Mouse (Mus musculus): ENCODE data around the gene Patj.
"Not testable (repeated sequence)": the region's sequence is repeated elsewhere in the genome, so short reads cannot be mapped to it uniquely, and the experiment has no call there.

Patj gene

DNA sequence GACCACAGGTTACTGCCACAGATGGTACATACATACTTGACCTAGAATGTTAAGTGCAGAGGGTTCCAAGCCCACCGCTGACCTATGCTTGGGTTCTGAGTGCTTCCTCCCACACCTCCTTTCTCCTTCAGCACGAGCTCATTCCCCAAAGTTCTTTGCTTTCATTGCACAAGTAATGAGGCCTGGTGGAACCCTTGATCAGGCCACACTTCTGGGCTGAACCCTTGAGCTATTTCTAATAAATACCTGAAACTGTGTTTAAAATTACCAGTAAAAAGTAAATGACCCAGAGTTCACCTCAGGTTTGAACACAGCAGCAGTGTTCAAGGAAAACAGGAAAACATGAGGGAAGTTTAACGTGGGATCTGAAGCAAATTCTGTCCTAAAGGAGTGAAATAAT is 271.4 kb downstream of the Patj start:
- DNase-seq, result no peak

DNA sequence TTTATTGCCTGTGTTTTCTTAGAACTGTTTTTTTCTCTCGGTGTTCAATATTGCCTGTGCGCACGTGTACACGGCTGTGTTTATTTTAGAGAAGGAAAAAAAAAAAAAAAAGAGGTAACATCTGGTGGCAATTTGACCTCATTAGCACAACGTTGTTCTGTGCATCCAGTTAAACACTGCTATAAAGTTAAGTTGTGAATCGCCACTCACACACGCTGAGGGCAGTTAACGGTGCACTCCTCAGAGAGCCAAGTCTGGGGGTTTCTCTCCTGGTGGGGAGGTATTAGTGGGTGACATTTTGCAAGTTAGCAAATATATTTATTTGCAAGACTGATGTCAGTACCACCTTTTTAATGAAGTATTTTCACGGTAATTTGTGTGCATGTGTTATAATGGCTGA is 281.9 kb downstream of the Patj start:
- no peak for DNase-seq

DNA sequence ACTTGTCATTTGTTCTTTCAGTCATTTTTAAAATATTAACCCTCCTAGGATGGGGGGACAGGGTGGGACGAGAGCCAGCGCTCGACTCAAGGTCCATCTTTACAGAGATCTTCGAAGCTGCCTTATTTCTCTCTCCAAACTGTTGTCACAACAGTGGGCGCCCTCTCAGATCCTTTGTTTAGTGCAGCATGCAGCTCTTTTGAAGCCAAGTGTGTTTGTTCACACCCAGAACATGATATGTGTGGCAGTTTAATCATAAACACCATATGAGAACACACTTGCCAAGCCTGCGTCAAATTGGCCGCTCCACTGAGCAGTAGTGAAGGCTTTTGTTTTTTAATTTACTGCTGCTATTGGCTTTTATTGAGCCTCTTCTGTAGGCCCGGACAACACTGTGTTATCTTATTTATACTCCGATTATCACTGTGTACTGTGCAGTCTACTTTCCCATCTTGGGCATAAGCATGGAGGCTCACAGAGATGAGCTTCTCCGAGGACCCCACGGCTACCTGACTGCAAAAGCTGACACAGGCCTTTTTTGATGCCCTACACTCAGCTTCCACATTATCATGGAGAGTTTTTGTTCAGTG is 291.2 kb downstream of the Patj start:
- no peak for DNase-seq

- no peak for DNase-seq
These were observed 292.5 kb downstream of the Patj start for GRCm38 (mm10) chr4:98688116-98688515.

DNA sequence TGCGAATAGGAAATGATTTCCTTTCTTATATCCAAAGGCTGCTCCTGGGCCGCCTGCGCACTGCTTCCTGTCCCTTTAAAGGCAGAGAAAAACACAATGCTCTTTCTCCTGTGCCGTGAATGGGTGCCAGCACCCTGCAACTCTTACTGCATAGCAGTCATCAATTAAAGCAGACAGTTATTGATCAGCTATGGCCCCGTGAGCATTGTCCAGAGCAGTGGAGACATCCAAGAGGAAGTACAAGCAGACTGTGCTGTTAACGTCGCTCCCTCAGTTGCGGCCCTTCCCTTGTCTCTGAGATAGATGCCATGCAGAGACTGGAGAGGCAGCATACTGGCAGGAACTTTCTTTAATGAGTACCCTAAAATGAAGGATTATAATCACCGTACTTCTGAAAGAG is 292.9 kb downstream of the Patj start:
- DNase-seq, result no peak

DNA sequence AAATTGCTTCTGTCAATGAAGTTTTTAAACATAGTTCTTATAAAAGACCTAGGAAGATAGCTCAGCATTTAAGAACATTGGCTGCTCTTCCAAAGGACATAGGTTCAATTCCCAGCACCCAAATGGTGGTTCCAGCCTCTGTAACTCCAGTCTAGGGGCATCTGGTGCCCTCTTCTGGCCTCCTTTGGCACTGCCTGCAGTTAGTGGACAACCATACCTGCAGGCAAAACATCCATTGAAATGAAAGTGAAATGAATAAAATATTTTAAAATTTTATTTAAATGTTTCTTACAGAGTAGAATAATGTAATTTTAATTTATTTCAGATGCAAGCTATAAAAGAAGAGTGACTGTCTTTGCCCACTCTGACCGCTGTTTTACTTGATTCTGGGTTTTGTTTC is 294.4 kb downstream of the Patj start:
- no peak for DNase-seq

DNA sequence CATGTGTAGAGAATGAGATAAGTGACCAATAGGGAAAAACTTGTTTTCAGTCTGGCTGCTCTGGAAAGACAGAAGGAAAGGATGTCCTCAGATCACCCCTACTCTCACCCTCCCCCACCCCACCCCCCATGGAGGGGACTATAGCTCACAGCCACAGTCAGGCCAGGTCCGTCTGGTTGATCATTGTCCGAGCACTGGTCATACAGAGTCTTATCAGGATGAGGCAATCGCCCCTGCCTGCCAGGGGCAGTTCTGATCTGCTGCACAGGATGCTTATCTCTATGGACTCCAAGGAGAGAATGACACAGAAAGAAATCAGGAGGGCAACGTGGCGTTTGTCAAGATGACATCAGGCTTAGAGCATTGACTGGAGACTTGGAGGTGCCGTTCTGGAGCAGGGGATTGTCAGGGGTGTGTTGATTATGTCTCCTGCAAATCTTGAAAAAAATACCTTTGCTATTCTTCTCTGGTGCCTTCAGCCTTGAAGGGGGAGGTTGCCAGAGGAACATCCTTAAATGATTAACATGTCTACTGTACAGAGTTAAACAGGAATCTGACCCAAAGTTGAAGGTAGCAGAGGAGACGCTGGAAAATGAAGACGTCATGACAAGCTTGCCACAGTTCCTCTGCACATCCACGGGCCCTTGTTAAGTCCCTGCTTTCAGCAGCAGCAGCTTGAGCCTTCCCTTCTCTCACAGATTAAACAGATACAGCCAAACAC is 298.0 kb downstream of the Patj start:
- peak; percentile 18 to 68 for DNase-seq

GRCm38 (mm10) chr4:98697932-98698331 is 302.3 kb downstream of the Patj start:
- DNase-seq, result no peak

DNA sequence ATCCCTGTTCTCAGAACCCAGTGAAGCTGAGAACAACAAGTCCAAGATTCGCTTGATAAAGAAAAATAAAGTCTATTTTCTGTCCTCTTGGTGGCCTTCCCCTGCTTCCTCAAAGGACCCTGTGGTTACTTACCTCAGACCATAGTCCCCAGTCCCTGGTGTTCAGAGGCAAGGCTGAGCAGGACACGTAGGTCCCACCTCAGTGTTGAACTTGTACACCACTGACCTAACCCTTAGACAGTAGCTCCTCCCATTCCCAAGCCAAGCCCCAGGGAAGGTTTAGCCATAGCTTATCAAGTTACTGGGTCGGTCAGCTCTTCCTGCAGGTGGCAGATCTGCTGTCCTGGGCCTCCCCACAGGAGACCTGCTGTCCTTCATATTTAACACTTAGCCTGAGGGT is 303.3 kb downstream of the Patj start:
- DNase-seq, result no peak

DNA sequence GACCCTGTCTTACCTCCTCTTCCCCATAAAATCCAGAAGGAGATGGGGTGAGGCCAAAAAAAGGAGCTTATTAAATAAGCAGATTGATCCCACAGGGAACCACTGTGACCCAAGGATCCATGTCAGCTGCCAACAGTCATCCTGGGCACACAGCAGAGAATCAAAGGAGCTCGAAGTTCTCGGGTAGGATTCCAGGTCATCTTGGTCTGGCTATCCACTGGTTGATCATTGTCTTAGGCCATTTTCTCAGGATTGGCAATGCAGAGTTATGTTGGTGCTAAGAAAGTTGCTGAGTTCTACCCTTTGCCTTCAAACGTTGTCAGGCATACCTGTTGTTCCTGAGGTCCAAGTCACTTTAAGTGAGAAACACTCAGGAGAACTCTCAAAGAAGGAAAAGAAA is 304.6 kb downstream of the Patj start:
- DNase-seq, result no peak

DNA sequence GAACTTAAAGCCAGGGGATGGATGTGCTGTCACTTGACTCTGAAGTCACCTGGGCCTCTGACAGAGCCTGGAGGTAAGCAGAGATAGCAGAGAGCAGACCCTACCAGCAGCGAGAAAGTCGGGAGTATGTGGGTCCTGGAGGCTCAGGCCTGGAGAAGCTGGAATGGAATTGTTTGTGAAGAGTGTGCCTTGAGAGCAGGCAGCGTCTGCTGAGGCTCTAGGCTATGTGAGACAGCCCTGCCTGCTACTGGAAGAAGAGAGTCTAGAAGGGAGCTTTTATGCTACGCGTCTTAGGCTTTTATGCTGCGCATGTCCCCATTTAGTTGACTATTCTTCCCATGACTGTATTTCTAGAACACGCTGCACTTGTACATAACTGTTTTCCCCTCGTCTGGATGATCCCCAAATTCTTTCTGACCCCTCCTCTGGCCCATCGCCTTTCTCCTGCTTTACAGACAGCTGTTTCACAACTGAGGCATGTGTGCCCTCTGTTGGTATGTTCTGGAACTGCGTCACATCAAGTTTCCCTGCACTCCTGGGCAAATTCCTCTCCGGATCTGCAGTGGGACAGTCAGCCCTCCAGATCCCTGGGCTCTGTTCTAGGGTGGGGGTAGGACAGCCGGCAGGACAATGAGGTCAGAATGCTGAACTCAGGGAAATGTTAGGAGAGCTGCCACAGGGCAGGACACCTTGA is 306.8 kb downstream of the Patj start:
- peak; percentile 76 to 85 for DNase-seq

GRCm38 (mm10) chr4:98710891-98711290 is 315.3 kb downstream of the Patj start:
- DNase-seq, result no peak

GRCm38 (mm10) chr4:98717735-98718546 is 322.4 kb downstream of the Patj start:
- DNase-seq, result no peak

DNA sequence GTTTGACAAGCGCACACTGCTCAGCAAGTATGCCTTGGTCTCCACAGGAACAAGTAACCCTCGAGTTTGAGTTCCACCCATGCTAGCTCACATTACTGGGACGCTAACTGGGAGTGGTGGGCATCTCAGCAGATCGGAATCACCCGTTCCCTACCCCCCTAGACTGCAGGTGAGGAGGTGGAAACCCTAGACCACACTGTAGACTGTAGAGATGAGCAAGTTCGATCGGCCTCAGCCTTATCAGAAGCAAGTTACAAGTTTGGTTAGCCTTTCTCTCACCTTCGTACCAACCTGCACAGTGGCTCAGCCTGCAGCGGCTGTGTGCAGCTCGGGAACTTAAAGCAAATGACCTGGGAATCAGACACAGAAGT is 322.9 kb downstream of the Patj start:
- no peak for DNase-seq

GRCm38 (mm10) chr4:98722454-98722853 is 326.9 kb downstream of the Patj start:
- DNase-seq, result peak; percentile 65 to 80

GRCm38 (mm10) chr4:98724682-98725081 is 329.1 kb downstream of the Patj start:
- not testable (repeated sequence) for DNase-seq

GRCm38 (mm10) chr4:98725439-98725838 is 329.9 kb downstream of the Patj start:
- no peak for DNase-seq

DNA sequence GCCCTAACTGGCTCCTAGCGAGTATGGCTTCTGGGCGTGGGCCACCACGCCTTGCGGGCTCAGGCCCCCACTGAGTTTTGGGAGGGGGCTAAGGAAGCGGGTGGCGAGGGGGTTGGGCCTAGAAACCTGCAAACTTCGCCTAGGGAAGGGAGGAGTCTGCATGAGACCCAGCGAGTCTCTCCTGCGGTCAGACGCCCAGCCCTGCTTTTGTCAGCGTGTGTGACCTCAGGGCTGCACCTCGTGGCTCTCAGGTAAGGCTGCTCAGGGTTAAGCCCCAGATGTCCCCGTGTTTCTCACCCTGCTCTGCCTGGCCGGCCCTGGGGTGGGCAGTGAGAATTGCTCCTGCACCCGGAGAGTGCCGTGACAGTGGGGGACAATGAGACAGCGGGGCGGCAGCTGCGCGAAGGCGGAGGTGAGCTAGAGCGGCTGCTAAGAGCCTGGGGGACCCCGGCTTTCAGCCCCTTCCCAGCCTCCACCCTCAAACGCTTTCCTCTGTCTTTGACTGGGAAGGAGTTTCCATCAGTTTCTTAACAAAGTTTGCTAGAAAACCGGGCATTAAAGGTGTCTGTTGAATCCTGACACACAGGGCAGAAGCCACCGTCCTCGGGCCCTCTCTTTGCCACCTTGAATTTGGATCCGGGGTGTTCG is 331.1 kb downstream of the Patj start, which contains the start of gene L1td1:
Gene L1td1 (plus strand): TSS at position 145 of the 648 bp plus-strand sequence.
- DNase-seq, result no peak

- DNase-seq, result no peak
These were observed 331.8 kb downstream of the Patj start for GRCm38 (mm10) chr4:98727295-98727958.

- DNase-seq, result no peak
These were observed 332.4 kb downstream of the Patj start for GRCm38 (mm10) chr4:98727959-98728347.

GRCm38 (mm10) chr4:98728716-98729115 is 333.1 kb downstream of the Patj start:
- DNase-seq, result no peak

- no peak for DNase-seq
These were observed 338.1 kb downstream of the Patj start for GRCm38 (mm10) chr4:98733660-98734059.
